8 mouse cellular contexts compared by ENCODE assay signal in genomic region chr2:129800904-129801230, GRCm38 (mm10). TPM values are rescaled to one million over a fixed set of nuclear protein-coding genes. Genes with fewer than 3 reads are reported as not detected.
A peak's percentile ranks its signal among the peaks of the same experiment; 100 is the strongest.
DNase-seq lines count a peak whose midpoint lies in the region; ATAC-seq and TF ChIP-seq lines count a peak whose summit lies in the region.

No protein-coding gene starts in this region.

- peak overlapping the region; percentile 98 for H3K4me3 ChIP-seq in heart, embryonic 13.5 days
- peak overlapping the region; percentile 95 for H3K4me3 ChIP-seq in E14TG2a.4 (replicated peaks; ENCODE audit: low read length)
- H3K4me3 ChIP-seq in forebrain, embryonic 15.5 days, result peak overlapping the region; percentile 99
- peak overlapping the region; percentile 94 for H3K4me3 ChIP-seq in liver, embryonic 15.5 days (replicated peaks)

- ATAC-seq in heart, embryonic 13.5 days (ENCODE audit: extremely low read depth, insufficient number of reproducible peaks, low FRiP score, low TSS enrichment), result no peak
- peak; percentile 42; the same call in 1 of the 2 replicates for ATAC-seq in forebrain, embryonic 15.5 days (replicated peaks)
- ATAC-seq in liver, embryonic 15.5 days (ENCODE audit: insufficient read depth), result no peak; the same call in 1 of the 2 replicates

- no peaks in the 10 kb centered on the region for H3K27me3 ChIP-seq in heart, embryonic 13.5 days (replicated peaks)
- H3K27me3 ChIP-seq in E14TG2a.4 (ENCODE audit: insufficient read depth, low read length), result peaks cover 7% of the 10 kb centered on the region
- H3K27me3 ChIP-seq in forebrain, embryonic 15.5 days, result no peaks in the 10 kb centered on the region
- no peaks in the 10 kb centered on the region for H3K27me3 ChIP-seq in liver, embryonic 15.5 days

- 0% methylated on average over 30 of the region's 32 CpGs for WGBS in heart, embryonic 13.5 days
- WGBS in forebrain, embryonic 15.5 days, result under 1% methylated on average over 32 of the region's 32 CpGs
- WGBS in liver, embryonic 15.5 days (ENCODE audit: insufficient replicate concordance), result 0% methylated on average over 32 of the region's 32 CpGs

- H3K9me3 ChIP-seq in heart, embryonic 13.5 days, result no peaks in the 10 kb centered on the region
- no peaks in the 10 kb centered on the region for H3K9me3 ChIP-seq in E14TG2a.4 (ENCODE audit: low read length)
- H3K9me3 ChIP-seq in forebrain, embryonic 15.5 days, result no peaks in the 10 kb centered on the region
- no peaks in the 10 kb centered on the region for H3K9me3 ChIP-seq in liver, embryonic 15.5 days (replicated peaks)

- H3K9ac ChIP-seq in heart, embryonic 13.5 days, result peak overlapping the region; percentile 99
- peak overlapping the region; percentile 98 for H3K9ac ChIP-seq in forebrain, embryonic 15.5 days (replicated peaks)
- peak overlapping the region; percentile 91 for H3K9ac ChIP-seq in liver, embryonic 15.5 days

- H3K4me2 ChIP-seq in heart, embryonic 13.5 days, result peak overlapping the region; percentile 83
- H3K4me2 ChIP-seq in forebrain, embryonic 15.5 days (replicated peaks), result peak overlapping the region; percentile 75
- H3K4me2 ChIP-seq in liver, embryonic 15.5 days, result peak overlapping the region; percentile 85

- peak overlapping the region; percentile 97 for H3K27ac ChIP-seq in heart, embryonic 13.5 days (replicated peaks)
- H3K27ac ChIP-seq in forebrain, embryonic 15.5 days (replicated peaks), result peak overlapping the region; percentile 98
- peak overlapping the region; percentile 92 for H3K27ac ChIP-seq in liver, embryonic 15.5 days (replicated peaks)

- H3K36me3 ChIP-seq in heart, embryonic 13.5 days, result peaks cover 22% of the 10 kb centered on the region
- peaks cover 41% of the 10 kb centered on the region for H3K36me3 ChIP-seq in E14TG2a.4 (ENCODE audit: insufficient read depth, low read length)
- H3K36me3 ChIP-seq in forebrain, embryonic 15.5 days, result no peaks in the 10 kb centered on the region
- H3K36me3 ChIP-seq in liver, embryonic 15.5 days (replicated peaks), result peaks cover 37% of the 10 kb centered on the region

- DNase-seq in heart, postnatal 36 days, result no peak
- no peak for DNase-seq in right cerebral cortex, postnatal 36 days (ENCODE audit: low spot score in 2 of 2)
- no peak for DNase-seq in adrenal gland, postnatal 10 days
- no peak for DNase-seq in thymus, postnatal 4 days

- intact Hi-C loops in heart, postnatal 36 days (cut with DNase I), result loop anchor here (2.0 to 5.0 kb wide), 3 partner anchors 72 to 376 kb away; partner anchors contain the start of genes Sirpa and Snrpb

- peaks cover 46% of the 10 kb centered on the region for H3K4me1 ChIP-seq in heart, embryonic 13.5 days
- peaks cover 63% of the 10 kb centered on the region for H3K4me1 ChIP-seq in E14TG2a.4 (replicated peaks; ENCODE audit: low read depth, low read length)
- peaks cover 36% of the 10 kb centered on the region for H3K4me1 ChIP-seq in forebrain, embryonic 15.5 days
- peaks cover 32% of the 10 kb centered on the region for H3K4me1 ChIP-seq in liver, embryonic 15.5 days (replicated peaks)

- TF ChIP-seq CTCF in E14TG2a.4 (conservative IDR thresholded peaks at IDR 0.05; ENCODE audit: low read length), result no peak

RNA-seq across cellular contexts. Expression of gene Stk35, which starts 0.6 kb away (rescaled TPM):
- polyA plus RNA-seq in heart, embryonic 13.5 days (2015; fragmentation: Nextera tagmentation; extraction: Ambion mirVana), result 6.1 and 6.2 TPM in 2 replicates
- total RNA-seq in heart, postnatal 36 days (2021), result 10 to 100 TPM; 16.6 to 20.9 TPM
- polyA plus RNA-seq in forebrain, embryonic 15.5 days (2015; fragmentation: Nextera tagmentation; extraction: Ambion mirVana), result 10.3 and 10.6 TPM in 2 replicates
- 3.7 and 4.6 TPM in 2 replicates for polyA plus RNA-seq in liver, embryonic 15.5 days (2015; fragmentation: Nextera tagmentation; extraction: Ambion mirVana)
- 10 to 100 TPM; 21.0 to 21.5 TPM for total RNA-seq in adrenal gland, postnatal 10 days (2021)
